Mouse (Mus musculus): ENCODE results near the gene Galnt11. TPM values are rescaled to one million over a fixed set of nuclear protein-coding genes. Genes with fewer than 3 reads are reported as not detected.

Galnt11 gene
- polyA plus RNA-seq, 1 experiment from 2014 or later = 41.0 TPM

- Histone ChIP-seq H3K36me3 (peaks cover 74% of the 10 kb centered on the region), H3K27me3 (no peaks in the 10 kb centered on the region), H3K4me2 (replicated peaks) (no peak overlapping the region), H3K9me3 (replicated peaks) (no peaks in the 10 kb centered on the region), H3K4me1 (no peaks in the 10 kb centered on the region), H3K4me3 (no peak overlapping the region), H3K27ac (no peak overlapping the region), H3K9ac (no peak overlapping the region)
- no peak for ATAC-seq (ENCODE audit: low FRiP score)
- 85% methylated on average over 7 of the region's 7 CpGs for WGBS
These were observed 40.6 kb downstream of the Galnt11 start for GRCm38 (mm10) chr5:25262266-25262665.

DNA sequence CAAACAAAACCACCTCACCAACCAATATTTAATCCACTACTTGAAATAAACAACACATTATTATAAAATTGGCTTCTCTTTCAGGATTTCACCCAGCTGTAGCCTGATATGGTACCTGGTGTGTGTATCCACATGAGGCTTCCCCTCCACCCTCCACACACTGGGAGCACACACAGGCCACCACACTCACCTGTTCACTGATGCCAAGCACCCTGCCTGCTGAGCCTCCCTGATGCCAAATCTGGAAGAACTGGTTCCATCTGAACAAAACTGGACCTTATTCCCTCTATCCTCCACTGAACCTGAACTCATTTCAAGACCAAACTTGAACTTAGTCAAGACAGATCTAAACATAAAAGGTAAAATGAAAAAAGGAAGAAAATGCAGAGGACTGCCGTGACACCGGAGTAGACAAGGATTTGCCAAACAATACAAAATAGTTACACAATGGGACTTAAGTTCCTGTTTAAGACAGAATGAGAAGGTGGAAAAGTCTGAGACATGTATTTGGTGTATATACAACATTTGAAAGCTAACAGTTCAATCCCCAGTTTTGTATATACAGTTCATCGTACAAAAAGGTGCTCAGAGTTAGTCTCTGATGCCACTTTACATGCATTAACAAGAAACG, 46.7 kb downstream of the Galnt11 start:
- Histone ChIP-seq H3K4me2 (replicated peaks) (no peak overlapping the region), H3K9ac (no peak overlapping the region), H3K9me3 (replicated peaks) (no peaks in the 10 kb centered on the region), H3K36me3 (peaks cover 69% of the 10 kb centered on the region), H3K4me1 (no peaks in the 10 kb centered on the region), H3K27ac (no peak overlapping the region), H3K4me3 (no peak overlapping the region), H3K27me3 (no peaks in the 10 kb centered on the region)
- no peak for ATAC-seq (ENCODE audit: low FRiP score)
- WGBS = 95% methylated on average over 4 of the region's 4 CpGs

DNA sequence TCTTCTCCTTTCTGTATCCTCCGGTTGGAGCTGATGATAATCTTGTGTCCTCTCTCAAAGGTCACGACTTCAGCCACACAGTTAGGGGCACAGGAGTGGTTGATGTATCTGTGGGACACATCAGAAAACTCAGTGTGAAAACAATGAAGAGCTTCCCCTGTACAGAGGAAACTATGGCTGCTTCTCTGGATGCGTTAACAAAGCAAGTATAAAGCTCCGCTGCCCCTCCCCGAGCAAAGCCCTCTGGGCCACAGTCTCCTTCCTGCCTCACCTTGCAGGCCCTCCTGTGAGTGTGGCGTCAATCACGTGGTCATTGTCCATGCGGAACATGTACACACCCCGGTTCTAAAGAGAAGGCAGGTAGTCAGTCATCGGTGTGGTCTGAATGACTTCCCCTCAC, 53.9 kb downstream of the Galnt11 start:
- WGBS = 90% methylated on average over 10 of the region's 10 CpGs
- H3K4me2 ChIP-seq (replicated peaks) = no peak overlapping the region
- H3K4me3 ChIP-seq = no peak overlapping the region
- H3K4me1 ChIP-seq = no peaks in the 10 kb centered on the region
- H3K9ac ChIP-seq = no peak overlapping the region
- no peak for ATAC-seq (ENCODE audit: low FRiP score)
- no peaks in the 10 kb centered on the region for H3K9me3 ChIP-seq (replicated peaks)
- H3K36me3 ChIP-seq = peaks cover 66% of the 10 kb centered on the region
- no peaks in the 10 kb centered on the region for H3K27me3 ChIP-seq
- no peak overlapping the region for H3K27ac ChIP-seq

DNA sequence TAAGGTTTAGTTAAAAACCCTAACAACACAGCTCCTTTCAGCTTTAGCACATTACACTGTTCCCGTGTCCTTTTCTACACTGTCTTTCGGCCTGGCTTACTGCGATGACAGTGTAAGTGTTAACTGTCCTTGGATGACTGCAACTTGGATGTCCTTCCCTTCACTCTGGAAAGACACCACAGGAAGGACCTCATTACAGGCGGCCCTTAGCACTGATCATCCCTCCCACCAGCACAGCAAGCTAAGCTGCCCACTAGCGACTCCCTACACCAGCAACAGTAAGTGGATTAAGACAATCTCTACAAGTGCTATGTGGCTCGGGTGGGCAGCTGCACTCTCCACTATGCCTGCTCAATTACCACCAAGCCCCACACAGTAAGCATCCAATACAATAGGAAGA, 54.7 kb downstream of the Galnt11 start:
- Histone ChIP-seq H3K4me2 (replicated peaks) (no peak overlapping the region), H3K4me3 (no peak overlapping the region), H3K9ac (no peak overlapping the region), H3K27me3 (no peaks in the 10 kb centered on the region), H3K4me1 (no peaks in the 10 kb centered on the region), H3K9me3 (replicated peaks) (no peaks in the 10 kb centered on the region), H3K27ac (no peak overlapping the region), H3K36me3 (peaks cover 68% of the 10 kb centered on the region)
- 88% methylated on average over 6 of the region's 6 CpGs for WGBS
- no peak for ATAC-seq (ENCODE audit: low FRiP score)

- peaks cover 69% of the 10 kb centered on the region for H3K36me3 ChIP-seq
- WGBS = 94% methylated on average over 13 of the region's 13 CpGs
- ATAC-seq (ENCODE audit: low FRiP score) = no peak
These were observed 62.3 kb downstream of the Galnt11 start for GRCm38 (mm10) chr5:25283988-25284387.

GRCm38 (mm10) chr5:25296830-25297229, 75.1 kb downstream of the Galnt11 start:
- no peaks in the 10 kb centered on the region for H3K27me3 ChIP-seq
- H3K27ac ChIP-seq = no peak overlapping the region
- ATAC-seq (ENCODE audit: low FRiP score) = no peak
- no peak overlapping the region for H3K4me2 ChIP-seq (replicated peaks)
- no peak overlapping the region for H3K9ac ChIP-seq
- no peaks in the 10 kb centered on the region for H3K9me3 ChIP-seq (replicated peaks)
- WGBS = 72% methylated on average over 3 of the region's 3 CpGs
- peaks cover 39% of the 10 kb centered on the region for H3K36me3 ChIP-seq
- H3K4me3 ChIP-seq = no peak overlapping the region
- no peaks in the 10 kb centered on the region for H3K4me1 ChIP-seq

More at GRCm38 (mm10) chr5:25283988-25284387, 62.3 kb downstream of the Galnt11 start:
- no peak overlapping the region for H3K9ac ChIP-seq
- H3K27ac ChIP-seq = no peak overlapping the region
- H3K4me2 ChIP-seq (replicated peaks) = no peak overlapping the region
- H3K9me3 ChIP-seq (replicated peaks) = no peaks in the 10 kb centered on the region
- H3K4me1 ChIP-seq = no peaks in the 10 kb centered on the region
- no peak overlapping the region for H3K4me3 ChIP-seq
- H3K27me3 ChIP-seq = no peaks in the 10 kb centered on the region

- 94% methylated on average over 2 of the region's 2 CpGs for WGBS
- H3K27ac ChIP-seq = no peak overlapping the region
- H3K4me3 ChIP-seq = no peak overlapping the region
- H3K4me2 ChIP-seq (replicated peaks) = no peak overlapping the region
- no peaks in the 10 kb centered on the region for H3K27me3 ChIP-seq
- no peaks in the 10 kb centered on the region for H3K4me1 ChIP-seq
- H3K9ac ChIP-seq = no peak overlapping the region
- peaks cover 55% of the 10 kb centered on the region for H3K36me3 ChIP-seq
- H3K9me3 ChIP-seq (replicated peaks) = no peaks in the 10 kb centered on the region
- no peak for ATAC-seq (ENCODE audit: low FRiP score)
These were observed 88.5 kb downstream of the Galnt11 start for GRCm38 (mm10) chr5:25310226-25310625.

GRCm38 (mm10) chr5:25313881-25314280, 92.2 kb downstream of the Galnt11 start:
- Histone ChIP-seq H3K9ac (no peak overlapping the region), H3K27me3 (no peaks in the 10 kb centered on the region), H3K4me3 (no peak overlapping the region), H3K9me3 (replicated peaks) (no peaks in the 10 kb centered on the region), H3K4me1 (no peaks in the 10 kb centered on the region), H3K36me3 (peaks cover 64% of the 10 kb centered on the region), H3K27ac (no peak overlapping the region), H3K4me2 (replicated peaks) (no peak overlapping the region)
- 87% methylated on average over 6 of the region's 6 CpGs for WGBS
- no peak for ATAC-seq (ENCODE audit: low FRiP score)

Other genes with a start within 250 kb of the Galnt11 start
- gene Prkag2, start 121.3 kb upstream of the Galnt11 start, polyA plus RNA-seq (2016; fragmentation: Nextera tagmentation; extraction: Ambion mirVana) = 56.7 and 62.9 TPM in 2 replicates
- gene Galntl5, start 40.4 kb upstream of the Galnt11 start, polyA plus RNA-seq (2016; fragmentation: Nextera tagmentation; extraction: Ambion mirVana) = not detected in 2 replicates
- not detected in 2 replicates for gene E130116L18Rik, start 1.2 kb downstream of the Galnt11 start, polyA plus RNA-seq (2016; fragmentation: Nextera tagmentation; extraction: Ambion mirVana)